ENCODE assay signal across 8 mouse cellular contexts in the genomic region with DNA sequence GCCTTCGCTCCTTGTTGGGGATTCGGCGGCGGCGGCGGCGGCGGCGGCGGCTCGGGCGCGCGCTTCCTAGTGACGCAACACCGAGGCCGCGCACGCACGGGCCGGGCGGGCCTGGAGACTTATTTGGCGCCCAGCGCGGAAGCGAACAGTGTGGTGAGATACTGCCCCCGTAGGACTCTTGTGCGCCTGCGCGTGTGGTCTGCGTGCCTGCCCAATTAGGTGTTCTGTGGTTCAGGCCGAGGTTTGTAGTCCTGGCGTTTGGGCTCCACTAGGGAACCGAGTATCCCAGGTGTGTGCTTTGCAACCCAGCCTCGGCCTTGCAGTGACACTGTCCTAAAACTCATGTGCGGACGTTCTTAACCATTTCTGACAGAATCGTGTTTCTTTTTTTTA. TPM values are rescaled to one million over a fixed set of nuclear protein-coding genes. Genes with fewer than 3 reads are reported as not detected.
DNase-seq lines count a peak whose midpoint lies in the region; ATAC-seq lines count a peak whose summit lies in the region.
"Not testable (repeated sequence)": the region's sequence is repeated elsewhere in the genome, so short reads cannot be mapped to it uniquely, and the experiment has no call there.

A gene (minus strand): TSS at position 78 of the 393 bp plus-strand sequence.

- not testable (repeated sequence) for H3K9me3 ChIP-seq in forebrain, embryonic 14.5 days (replicated peaks; ENCODE audit: control insufficient read depth, low read length); neural tube, embryonic 15.5 days (replicated peaks)

- peak; percentile 99 for DNase-seq in ES-CJ7 (ENCODE audit: low read depth, low spot score)
- DNase-seq in cerebellum, adult 11 months = peak; percentile 95
- peak; percentile 99 for DNase-seq in forebrain, embryonic 14.5 days (ENCODE audit: low spot score)
- peak; percentile 91 to 94 for DNase-seq in heart, postnatal 14 days
- peak; percentile 96 for DNase-seq in layer of hippocampus, adult 11-12 months (ENCODE audit: low spot score)
- DNase-seq in lung, adult 18-20 months = peak; percentile 96 to 97
- DNase-seq in testis, postnatal 14 days (ENCODE audit: low spot score) = peak; percentile 96

- H3K4me3 ChIP-seq in forebrain, embryonic 14.5 days (ENCODE audit: low read depth, low read length) = peak within 1 kb of the TSS; percentile 71
- peak within 1 kb of the TSS; percentile 72 for H3K4me3 ChIP-seq in neural tube, embryonic 15.5 days (replicated peaks)

- H3K27me3 ChIP-seq in forebrain, embryonic 14.5 days (replicated peaks; ENCODE audit: control insufficient read depth, insufficient read depth, low read length); neural tube, embryonic 15.5 days (replicated peaks): not testable (repeated sequence)

- intact Hi-C loops in heart, postnatal 14 days (cut with DNase I) = loop anchor here (2.0 to 5.0 kb wide), 2 partner anchors 46 to 101 kb away; a partner anchor contains a TSS

- not testable (repeated sequence) for H3K36me3 ChIP-seq in forebrain, embryonic 14.5 days (ENCODE audit: control insufficient read depth, insufficient read depth, low read length); neural tube, embryonic 15.5 days

- H3K4me1 ChIP-seq in forebrain, embryonic 14.5 days (ENCODE audit: control insufficient read depth, insufficient read depth, low read length) = peaks cover 19% of the 10 kb centered on the region; the same call in 1 of the 2 replicates
- H3K4me1 ChIP-seq in neural tube, embryonic 15.5 days = peaks cover 24% of the 10 kb centered on the region

- ATAC-seq in forebrain, embryonic 14.5 days = peak; percentile 97
- peak; percentile 96 for ATAC-seq in neural tube, embryonic 15.5 days (ENCODE audit: low FRiP score)

- 0% methylated on average over 25 of the region's 38 CpGs for WGBS in forebrain, embryonic 14.5 days
- WGBS in neural tube, embryonic 15.5 days = 2% methylated on average over 38 of the region's 38 CpGs

- peak within 1 kb of the TSS; percentile 96 for H3K27ac ChIP-seq in forebrain, embryonic 14.5 days (ENCODE audit: low read depth, low read length)
- peak within 1 kb of the TSS; percentile 98 for H3K27ac ChIP-seq in neural tube, embryonic 15.5 days (replicated peaks)

- H3K4me2 ChIP-seq in forebrain, embryonic 14.5 days (ENCODE audit: low read length) = peak within 1 kb of the TSS; percentile 65
- peak within 1 kb of the TSS; percentile 69 for H3K4me2 ChIP-seq in neural tube, embryonic 15.5 days

- peak within 1 kb of the TSS; percentile 93 for H3K9ac ChIP-seq in forebrain, embryonic 14.5 days (ENCODE audit: low read length)
- H3K9ac ChIP-seq in neural tube, embryonic 15.5 days (replicated peaks) = peak within 1 kb of the TSS; percentile 94

RNA-seq across cellular contexts. Expression of the gene that starts here (rescaled TPM):
- polyA plus RNA-seq in forebrain, embryonic 14.5 days (2014; fragmentation: Nextera tagmentation; extraction: Ambion mirVana) = 19.2 and 21.5 TPM in 2 replicates
- total RNA-seq in heart, postnatal 14 days (2021) = 10 to 100 TPM; 11.5 to 13.3 TPM
- polyA plus RNA-seq in neural tube, embryonic 15.5 days (2015; fragmentation: Nextera tagmentation; extraction: Ambion mirVana) = 13.9 and 14.6 TPM in 2 replicates

Comparison
In these comparisons a context has a peak if more than half of its experiments do, and no peak if none do; other contexts are left out.
1. Peak in every context shown above with its lines: DNase-seq, ATAC-seq, H3K4me3 ChIP-seq and H3K27ac ChIP-seq.